Mouse (Mus musculus) stomach, embryonic 16.5 days (tissue): Measurements from ENCODE around the gene Mcl1. TPM values are rescaled to one million over a fixed set of nuclear protein-coding genes. Genes with fewer than 3 reads are reported as not detected.

Source experiments
- ATAC-seq: fragments of 200-750 bp; cut with Nextera tagmentation; 2 replicates; pipeline ENCODE4 v1.8.0; 2017; ENCODE audit warnings: moderate number of reproducible peaks, moderate TSS enrichment; ENCODE audit not compliant: insufficient read depth, low FRiP score
- H3K27ac ChIP-seq: fragments of 300-500 bp; sonication (generic); 2 replicates; pipeline ENCODE4 v1.5.1; 2014; ENCODE audit warnings: low read length
- H3K27me3 ChIP-seq: fragments of 300-500 bp; sonication (generic); 2 replicates; pipeline ENCODE4 v1.6.1; 2014; ENCODE audit warnings: low read length, control low read depth, mixed read lengths; ENCODE audit not compliant: control insufficient read depth, insufficient read depth
- H3K36me3 ChIP-seq: fragments of 300-500 bp; sonication (generic); 2 replicates; pipeline ENCODE4 v1.6.1; 2014; ENCODE audit warnings: low read length; ENCODE audit not compliant: control insufficient read depth, insufficient read depth
- H3K4me1 ChIP-seq: fragments of 300-500 bp; sonication (generic); 2 replicates; pipeline ENCODE4 v1.6.1; 2014; ENCODE audit warnings: low read length, control low read depth, mixed read lengths; ENCODE audit not compliant: control insufficient read depth, insufficient read depth
- H3K4me2 ChIP-seq: fragments of 300-500 bp; sonication (generic); 2 replicates; pipeline ENCODE4 v1.6.1; 2014; ENCODE audit warnings: low read depth, low read length, mixed read lengths
- H3K4me3 ChIP-seq: fragments of 300-500 bp; sonication (generic); replicated peaks from 2 replicates; pipeline ENCODE4 v1.5.1; 2014; ENCODE audit warnings: mild to moderate bottlenecking, low read length
- H3K9ac ChIP-seq: fragments of 300-500 bp; sonication (generic); 2 replicates; pipeline ENCODE4 v1.6.1; 2014; ENCODE audit warnings: low read length
- H3K9me3 ChIP-seq: fragments of 300-500 bp; sonication (generic); replicated peaks from 2 replicates; pipeline ENCODE4 v1.6.1; 2016; ENCODE audit warnings: low read length, control low read depth; ENCODE audit not compliant: control insufficient read depth
- WGBS: fragments of 180-500 bp; shearing (Covaris S2); extraction: QIAGEN DNeasy Blood & Tissue Kit; methylation state at CpG from one replicate; pipeline ENCODE4 v1.1.7; 2014; 5-methylcytosine and 5-hydroxymethylcytosine counted together
- polyA plus RNA-seq: library from polyadenylated mRNA; unstranded; fragments of >200 nt; fragmentation: Nextera tagmentation; extraction: Ambion mirVana; gene quantifications from 2 replicates; pipeline ENCODE4 v1.2.1, GENCODE M21; 2015

The Mcl1 gene
- polyA plus RNA-seq, 1 experiment from 2014 or later: 20.5 TPM

- Histone ChIP-seq H3K27me3 (no peaks in the 10 kb centered on the region), H3K9ac (no peak overlapping the region), H3K4me2 (no peak overlapping the region), H3K9me3 (no peaks in the 10 kb centered on the region), H3K27ac (no peak overlapping the region), H3K4me1 (peaks cover 10% of the 10 kb centered on the region), H3K36me3 (no peaks in the 10 kb centered on the region), H3K4me3 (no peak overlapping the region)
- 79% methylated on average over 4 of the region's 4 CpGs for WGBS
- ATAC-seq: no peak
Measured at GRCm38 (mm10) chr3:95706273-95706672, 47.7 kb downstream of the Mcl1 start.

DNA sequence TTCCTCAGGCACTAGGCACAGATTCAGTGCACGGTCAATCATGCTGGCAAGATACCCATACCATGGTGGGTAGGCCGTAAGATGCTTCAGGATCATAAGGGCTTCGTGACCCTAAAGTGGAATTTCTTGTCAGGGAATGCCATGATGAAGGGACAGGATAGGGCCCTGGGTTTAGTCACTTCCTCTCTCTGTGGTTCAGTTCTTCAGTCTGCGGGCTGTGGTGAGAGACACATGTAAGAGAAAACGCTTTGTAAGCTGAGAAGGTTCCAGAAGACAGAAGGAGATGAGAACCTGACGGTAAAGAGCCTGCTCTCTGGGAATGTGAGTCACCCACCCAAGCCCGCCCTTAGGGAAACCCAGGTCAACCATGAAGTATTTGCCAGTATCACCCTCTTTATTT lies 48.9 kb downstream of the Mcl1 start:
- no peak for ATAC-seq
- H3K27ac ChIP-seq: no peak overlapping the region
- WGBS: 84% methylated on average over 7 of the region's 7 CpGs

DNA sequence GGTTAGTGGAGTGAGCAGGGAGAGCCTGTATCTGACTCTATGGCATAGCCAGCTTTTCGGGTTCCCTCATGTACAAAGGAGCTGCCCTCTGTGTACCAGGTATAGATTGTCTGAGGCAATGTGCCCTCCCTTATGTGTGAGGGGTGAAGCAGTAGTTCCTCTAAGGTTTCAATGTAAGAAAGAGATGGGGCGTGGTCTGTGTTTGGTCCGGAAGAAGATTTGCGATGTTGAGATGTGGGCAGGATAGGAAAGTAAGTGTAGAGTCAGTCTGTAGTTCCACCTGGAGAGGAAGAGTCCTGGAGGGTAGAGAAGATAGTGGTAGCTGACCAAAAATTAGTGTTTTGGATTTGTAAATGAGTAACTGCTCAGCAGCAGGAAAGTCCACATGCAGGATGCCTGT lies 50.5 kb downstream of the Mcl1 start:
- H3K4me2 ChIP-seq: no peak overlapping the region
- no peak overlapping the region for H3K27ac ChIP-seq
- no peak for ATAC-seq
- H3K4me1 ChIP-seq: no peaks in the 10 kb centered on the region
- H3K36me3 ChIP-seq: no peaks in the 10 kb centered on the region
- H3K4me3 ChIP-seq: no peak overlapping the region
- 81% methylated on average over 4 of the region's 4 CpGs for WGBS
- no peak overlapping the region for H3K9ac ChIP-seq
- H3K9me3 ChIP-seq: 0 out of 2 replicates have a peak, but pooled peaks cover 5% of the 10 kb centered on the region
- H3K27me3 ChIP-seq: no peaks in the 10 kb centered on the region

More for the DNA sequence above, 48.9 kb downstream of the Mcl1 start:
- H3K9ac ChIP-seq: no peak overlapping the region
- no peak overlapping the region for H3K4me2 ChIP-seq
- no peak overlapping the region for H3K4me3 ChIP-seq
- H3K9me3 ChIP-seq: no peaks in the 10 kb centered on the region
- H3K27me3 ChIP-seq: no peaks in the 10 kb centered on the region
- H3K36me3 ChIP-seq: no peaks in the 10 kb centered on the region
- H3K4me1 ChIP-seq: peaks cover under 1% of the 10 kb centered on the region; the same call in 1 of the 2 replicates

DNA sequence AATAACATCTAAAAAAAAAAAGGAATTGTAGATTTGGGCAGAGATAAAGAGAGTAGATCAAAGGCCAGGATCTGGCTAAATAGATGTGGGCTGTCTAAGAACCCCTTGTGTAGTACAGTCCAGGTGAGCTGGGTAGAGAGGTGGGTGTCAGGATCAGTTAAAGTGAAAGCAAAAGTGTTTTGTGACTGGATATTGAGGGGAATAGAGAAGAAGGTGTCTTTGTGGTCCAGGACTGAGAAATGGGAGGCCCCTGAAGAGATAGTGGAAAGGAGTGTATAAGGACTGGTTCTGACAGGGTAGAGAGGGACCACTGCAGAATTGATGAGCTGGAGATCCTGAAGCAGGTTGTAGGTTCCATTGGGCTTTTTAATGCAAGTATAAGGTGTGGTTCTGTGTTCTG lies 51.4 kb downstream of the Mcl1 start:
- ATAC-seq: no peak
- H3K9me3 ChIP-seq: 0 out of 2 replicates have a peak, but pooled peaks cover 5% of the 10 kb centered on the region

More for the DNA sequence above, 51.4 kb downstream of the Mcl1 start:
- H3K36me3 ChIP-seq: no peaks in the 10 kb centered on the region
- H3K27ac ChIP-seq: no peak overlapping the region
- no peaks in the 10 kb centered on the region for H3K4me1 ChIP-seq
- H3K9ac ChIP-seq: no peak overlapping the region
- no peak overlapping the region for H3K4me3 ChIP-seq
- no peak overlapping the region for H3K4me2 ChIP-seq
- H3K27me3 ChIP-seq: no peaks in the 10 kb centered on the region

Other genes with a start within 250 kb of the Mcl1 start
- gene Arnt, start 224.4 kb upstream of the Mcl1 start, polyA plus RNA-seq: 46.5 and 47.8 TPM in 2 replicates
- gene Ctsk, start 159.5 kb upstream of the Mcl1 start, polyA plus RNA-seq: 15.6 and 16.7 TPM in 2 replicates
- gene Ctss, start 132.0 kb upstream of the Mcl1 start, polyA plus RNA-seq: 28.9 and 32.4 TPM in 2 replicates
- gene Hormad1, start 99.1 kb upstream of the Mcl1 start, polyA plus RNA-seq: not detected in 2 replicates
- gene Golph3l, start 69.9 kb upstream of the Mcl1 start, polyA plus RNA-seq: 37.4 and 39.5 TPM in 2 replicates
- gene Ensa, start 33.8 kb upstream of the Mcl1 start, polyA plus RNA-seq: 70.3 and 73.0 TPM in 2 replicates
- 13.3 and 20.5 TPM in 2 replicates for gene Adamtsl4, start 29.1 kb downstream of the Mcl1 start, polyA plus RNA-seq
- gene Ecm1, start 80.8 kb downstream of the Mcl1 start, polyA plus RNA-seq: 110 and 228 TPM in 2 replicates
- 48.1 and 52.1 TPM in 2 replicates for gene Tars2, start 101.4 kb downstream of the Mcl1 start, polyA plus RNA-seq
- 18.8 and 20.3 TPM in 2 replicates for gene Rprd2, start 160.1 kb downstream of the Mcl1 start, polyA plus RNA-seq
- 41.1 and 44.8 TPM in 2 replicates for gene Prpf3, start 197.1 kb downstream of the Mcl1 start, polyA plus RNA-seq
- 290 and 321 TPM in 2 replicates for gene Mrps21, start 212.7 kb downstream of the Mcl1 start, polyA plus RNA-seq
- 3.8 and 5.2 TPM in 2 replicates for gene Ciart, start 223.5 kb downstream of the Mcl1 start, polyA plus RNA-seq
- 28.8 and 30.0 TPM in 2 replicates for gene BC028528, start 233.2 kb downstream of the Mcl1 start, polyA plus RNA-seq
- 33.9 and 34.6 TPM in 2 replicates for gene Aph1a, start 235.2 kb downstream of the Mcl1 start, polyA plus RNA-seq
- 2.4 and 2.9 TPM in 2 replicates for gene Car14, start 245.9 kb downstream of the Mcl1 start, polyA plus RNA-seq